Mouse (Mus musculus): ENCODE measurements around the gene Mapk9. TPM values are rescaled to one million over a fixed set of nuclear protein-coding genes. Genes with fewer than 3 reads are reported as not detected.
A peak's percentile ranks its signal among the peaks of the same experiment; 100 is the strongest.
"Not testable (repeated sequence)": the region's sequence is repeated elsewhere in the genome, so short reads cannot be mapped to it uniquely, and the experiment has no call there.

Mapk9 gene
- 27.4 and 32.4 TPM in 2 replicates for total RNA-seq (2015)
- 37.8 and 44.9 TPM in 2 replicates for total RNA-seq (2017)

DNA sequence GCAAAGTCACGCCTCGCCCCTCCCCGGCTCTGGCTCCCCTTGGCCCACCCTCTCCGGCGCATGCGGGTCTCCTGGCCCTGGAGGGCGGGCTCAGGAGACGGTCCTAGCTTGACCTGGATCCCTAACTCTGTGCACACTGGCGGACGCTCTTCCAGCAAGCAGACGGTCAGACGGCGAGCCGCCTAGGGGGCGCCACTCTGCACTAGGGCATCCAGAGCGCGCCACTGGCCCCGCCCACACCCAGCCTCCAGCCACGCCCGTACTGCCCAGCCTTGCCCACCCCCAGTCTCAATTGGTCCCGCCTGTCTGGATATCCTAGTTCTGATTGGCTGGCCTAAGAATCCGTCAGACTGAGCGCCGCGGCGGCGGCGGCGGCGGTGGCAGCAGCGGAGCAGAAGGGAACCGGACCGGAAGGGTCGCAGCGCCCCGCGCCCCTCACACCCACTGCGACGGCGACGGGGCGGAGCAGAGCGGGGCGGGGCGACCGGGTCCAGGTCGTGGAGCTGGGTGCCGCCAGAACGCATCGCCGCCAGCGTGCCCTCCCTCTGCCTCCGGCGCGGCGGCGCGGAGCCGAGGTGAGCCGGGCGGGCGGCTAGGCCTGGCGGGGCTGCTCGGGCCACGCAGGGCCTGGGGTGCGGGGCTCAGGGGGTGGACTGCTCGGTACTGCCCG is at the start of gene Mapk9:
TSS of gene Mapk9 (plus strand) at position 351 of the 670 bp plus-strand sequence.
- peak; percentile 91 for ATAC-seq (ENCODE audit: poor library complexity, severe bottlenecking)

DNA sequence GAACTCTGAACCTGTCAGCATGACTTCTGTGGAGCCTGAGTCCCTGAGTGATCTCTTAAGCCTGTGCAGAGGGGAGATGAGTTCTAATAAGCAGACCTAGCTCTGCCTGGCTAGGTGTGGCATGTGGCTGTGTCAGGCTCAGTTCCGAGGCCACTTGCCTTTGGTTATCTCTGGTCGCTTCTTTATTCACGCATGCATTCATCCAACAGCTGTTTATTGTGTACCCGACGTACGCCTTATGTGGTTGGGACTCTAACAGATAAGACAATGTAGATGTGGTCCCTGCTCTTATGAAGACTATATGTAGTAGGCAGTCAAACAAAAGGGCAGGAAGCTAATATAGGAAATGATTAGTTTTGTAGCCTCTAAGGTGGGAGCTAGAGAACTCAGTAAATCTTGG is 47.6 kb upstream of the Mapk9 start:
- ATAC-seq (ENCODE audit: poor library complexity, severe bottlenecking), result no peak

DNA sequence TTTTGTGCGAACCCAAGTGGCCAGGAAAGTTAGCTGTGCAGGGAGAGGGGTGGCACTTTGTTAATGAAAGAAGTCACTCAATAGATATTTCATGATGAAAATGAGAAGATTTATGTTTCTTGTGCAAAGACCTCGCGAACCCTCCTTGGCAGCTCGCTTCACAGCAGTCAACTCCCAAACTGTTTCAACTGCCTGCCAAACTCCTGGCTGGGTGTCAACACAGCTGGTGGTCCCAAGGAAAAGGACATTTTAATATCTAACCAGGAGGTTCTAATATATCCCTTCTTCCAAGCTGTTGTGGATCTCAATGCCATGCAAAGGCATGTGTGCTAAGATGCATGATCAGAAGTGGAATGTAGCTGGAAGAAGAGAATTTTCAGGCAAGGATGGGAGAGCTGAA is 45.0 kb upstream of the Mapk9 start:
- ATAC-seq (ENCODE audit: poor library complexity, severe bottlenecking), result no peak

DNA sequence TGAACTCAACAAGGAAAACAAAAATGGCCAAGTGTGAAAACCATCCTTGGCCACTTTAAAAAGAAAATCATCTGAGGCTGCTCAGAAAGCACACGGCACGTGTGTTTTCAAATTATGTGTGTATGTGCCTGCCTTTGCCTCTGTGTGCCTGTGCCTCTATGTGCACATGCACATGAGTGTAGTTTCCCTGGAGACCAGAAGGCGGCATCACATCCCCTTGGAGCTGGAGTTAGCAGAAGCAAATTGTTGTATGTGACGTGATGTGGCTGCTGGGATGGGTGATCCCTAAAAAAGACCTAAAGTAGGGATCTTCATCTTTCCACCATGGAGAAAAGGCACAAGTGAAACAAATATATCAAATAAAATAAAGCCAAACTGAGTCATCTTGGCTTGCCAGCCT is 42.8 kb upstream of the Mapk9 start:
- ATAC-seq (ENCODE audit: poor library complexity, severe bottlenecking), result no peak

DNA sequence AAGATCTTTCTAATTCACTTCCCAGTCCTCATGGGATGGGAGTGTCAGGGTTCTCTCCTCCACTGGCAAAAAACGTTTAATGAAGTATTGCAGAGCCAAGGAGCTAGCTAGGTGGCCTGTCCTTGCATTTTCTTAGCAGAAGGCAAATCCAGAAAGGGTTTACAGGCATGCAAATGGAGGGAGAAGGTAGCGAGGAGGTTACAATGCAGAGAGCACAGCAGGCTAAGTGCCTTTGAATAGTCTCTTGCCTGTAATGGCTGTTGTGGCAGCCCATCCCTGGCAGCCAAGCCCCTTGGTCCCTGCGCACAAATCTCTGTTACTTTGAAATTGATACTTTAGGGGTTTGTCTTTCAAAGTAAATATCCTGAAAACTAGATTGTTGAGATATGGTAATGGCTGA is 40.3 kb upstream of the Mapk9 start:
- ATAC-seq (ENCODE audit: poor library complexity, severe bottlenecking), result no peak

DNA sequence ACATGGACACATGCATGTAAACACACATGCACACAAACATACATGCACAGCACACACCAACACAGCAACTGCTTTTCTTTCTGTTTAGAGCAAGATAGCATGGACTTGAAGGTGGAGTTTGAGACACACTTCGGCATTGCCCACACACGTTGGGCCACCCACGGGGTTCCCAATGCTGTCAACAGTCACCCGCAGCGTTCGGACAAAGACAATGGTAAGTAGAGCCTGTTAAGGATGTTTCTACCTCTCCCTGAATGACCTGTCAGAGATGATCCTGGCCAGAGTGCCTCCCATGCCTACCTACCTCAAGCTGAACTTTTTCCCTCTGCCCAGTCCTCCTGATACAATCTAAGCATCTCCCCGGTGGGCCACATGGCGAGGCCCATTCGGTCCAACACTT is 37.6 kb upstream of the Mapk9 start:
- ATAC-seq (ENCODE audit: poor library complexity, severe bottlenecking), result no peak

DNA sequence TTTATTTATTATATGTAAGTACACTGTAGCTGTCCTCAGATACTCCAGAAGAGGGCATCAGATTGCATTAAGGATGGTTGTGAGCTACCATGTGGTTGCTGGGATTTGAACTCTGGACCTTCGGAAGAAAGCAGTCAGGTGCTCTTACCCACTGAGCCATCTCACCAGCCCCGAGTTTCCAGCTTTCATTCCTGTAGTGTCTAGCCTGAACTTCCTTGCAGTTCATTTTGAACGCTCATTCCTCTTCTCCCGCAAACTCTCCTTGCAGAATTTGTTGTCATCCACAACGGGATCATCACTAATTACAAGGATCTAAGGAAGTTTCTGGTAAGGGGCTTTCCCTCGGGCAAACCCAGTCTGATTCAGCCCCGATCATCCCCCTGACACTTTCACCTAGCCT is 35.9 kb upstream of the Mapk9 start:
- not testable (repeated sequence) for ATAC-seq (ENCODE audit: poor library complexity, severe bottlenecking)

DNA sequence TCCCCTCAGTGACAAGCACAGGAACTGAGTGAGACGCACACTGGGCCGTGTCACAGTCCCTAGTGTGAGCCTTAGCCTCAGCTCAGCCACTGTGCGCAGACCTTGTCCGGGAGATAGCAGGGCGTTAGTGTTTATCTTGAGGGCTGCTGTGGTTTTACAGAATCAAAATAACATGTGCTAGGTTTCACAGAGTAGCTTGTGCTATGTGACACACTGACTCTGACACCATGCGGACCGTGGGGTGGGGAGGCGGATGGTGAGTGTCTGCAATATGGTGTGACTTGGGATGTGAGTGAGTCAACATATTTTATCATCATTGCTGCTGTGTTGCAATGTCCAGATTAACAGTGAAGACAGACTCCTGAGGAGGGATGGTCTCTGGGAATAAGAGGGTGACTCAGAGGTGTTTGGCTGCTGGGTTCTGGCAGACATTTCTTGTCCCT is 35.4 kb upstream of the Mapk9 start:
- ATAC-seq (ENCODE audit: poor library complexity, severe bottlenecking), result peak; percentile 82

DNA sequence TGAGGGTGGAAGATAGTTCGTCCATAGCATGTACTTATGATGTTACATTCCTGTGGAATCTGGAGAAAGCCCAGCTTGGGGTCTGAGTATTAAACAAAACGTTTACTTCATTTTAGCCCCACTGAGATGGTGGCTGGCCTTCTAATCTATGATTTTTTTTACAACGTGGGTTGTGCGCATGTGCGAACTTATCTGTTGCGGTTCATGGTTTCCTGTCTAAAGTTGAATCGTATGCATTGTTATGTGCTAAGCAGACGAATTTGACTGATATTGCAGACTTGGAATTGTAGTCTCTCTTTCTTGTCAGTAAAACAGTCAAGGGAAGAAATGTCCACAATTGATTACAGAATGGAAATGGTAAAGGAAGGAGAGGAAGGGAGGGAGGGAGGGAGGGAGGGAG is 34.7 kb upstream of the Mapk9 start:
- no peak for ATAC-seq (ENCODE audit: poor library complexity, severe bottlenecking)

DNA sequence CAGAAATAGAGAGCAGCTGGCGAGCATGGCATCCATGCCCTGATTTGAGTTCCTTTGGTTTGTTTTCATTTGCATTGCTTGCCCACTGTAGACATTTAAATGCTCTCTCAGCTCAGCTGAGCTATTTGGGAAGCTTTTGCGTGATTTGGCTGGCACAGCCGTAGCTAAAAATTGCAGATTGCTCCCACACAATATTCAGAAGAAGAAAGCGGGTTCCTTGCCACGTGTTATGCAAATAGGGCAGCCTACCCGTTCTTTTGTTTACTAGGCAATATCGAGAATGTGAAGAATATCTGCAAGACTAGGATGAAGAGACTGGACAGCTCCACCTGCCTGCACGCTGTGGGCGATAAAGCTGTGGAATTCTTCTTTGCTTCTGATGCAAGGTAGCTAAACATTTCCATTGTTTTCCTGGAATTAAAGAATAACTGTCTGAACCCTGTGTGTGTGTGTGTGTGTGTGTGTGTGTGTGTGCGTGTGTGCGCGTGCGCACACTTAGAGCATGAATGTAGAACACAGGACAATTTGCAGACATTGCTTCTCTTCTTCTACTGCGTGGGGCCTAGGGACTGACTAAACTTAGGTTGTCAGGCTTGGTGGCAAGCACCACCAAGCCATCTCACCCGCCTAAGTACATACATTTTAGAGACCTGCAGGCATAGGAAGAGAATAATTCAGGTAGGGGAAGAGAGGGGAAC is 27.5 kb upstream of the Mapk9 start:
- ATAC-seq (ENCODE audit: poor library complexity, severe bottlenecking), result no peak

DNA sequence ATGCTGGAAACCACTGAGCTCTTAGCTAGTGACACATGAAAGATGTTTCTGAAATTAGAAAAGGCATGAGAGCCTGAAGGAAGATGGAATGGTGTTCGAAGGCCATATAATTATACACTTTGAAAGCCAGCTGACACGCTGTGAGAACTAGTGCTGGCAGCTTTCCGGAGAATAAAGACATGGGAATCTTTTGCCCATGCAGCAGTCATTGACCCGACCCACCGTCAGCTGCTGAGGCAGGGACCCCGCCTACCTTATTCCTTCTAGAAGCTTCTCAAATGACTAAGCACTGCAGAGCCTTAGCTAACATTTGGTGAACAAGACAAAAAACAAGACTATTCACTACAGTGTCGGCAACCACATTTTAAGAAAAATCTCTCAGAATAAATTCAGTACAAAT is 26.9 kb upstream of the Mapk9 start:
- ATAC-seq (ENCODE audit: poor library complexity, severe bottlenecking), result no peak

DNA sequence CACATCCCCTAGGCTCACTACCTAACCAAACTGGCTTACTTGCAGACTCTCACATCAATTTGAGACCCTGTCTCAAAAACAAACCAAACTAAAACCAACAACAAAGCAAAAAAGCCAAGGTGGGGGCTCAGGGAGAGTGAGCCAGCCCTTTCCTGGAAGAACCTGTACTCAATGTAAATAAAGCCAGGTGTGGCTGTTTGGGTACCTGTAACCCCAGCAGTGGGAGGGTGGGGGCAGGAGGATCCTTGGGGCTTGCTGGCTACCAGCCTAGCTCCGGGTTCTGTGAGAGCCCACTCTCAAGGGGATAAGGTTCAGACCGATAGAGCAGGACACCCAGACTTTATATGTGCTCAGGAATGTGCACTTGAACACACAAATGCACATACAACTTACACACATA is 25.6 kb upstream of the Mapk9 start:
- ATAC-seq (ENCODE audit: poor library complexity, severe bottlenecking), result no peak

DNA sequence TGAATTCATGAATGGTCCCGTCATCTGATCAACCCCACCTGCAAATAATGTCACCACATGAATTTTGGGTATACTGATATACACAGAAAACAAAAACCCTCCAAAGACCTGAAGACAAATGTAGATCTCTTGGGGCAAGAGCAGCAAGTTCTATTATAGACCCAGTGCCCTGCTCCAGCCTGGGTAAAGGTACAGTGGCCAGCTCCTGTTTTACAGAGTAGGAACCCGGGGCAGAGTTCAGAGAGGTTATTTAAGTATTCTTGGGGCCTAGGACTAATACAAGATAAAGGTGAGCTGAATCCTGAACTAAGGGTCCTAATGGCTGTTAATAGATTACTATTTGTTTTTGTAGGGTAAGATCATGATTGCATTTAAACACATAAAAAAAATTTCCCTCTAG is 25.0 kb upstream of the Mapk9 start:
- no peak for ATAC-seq (ENCODE audit: poor library complexity, severe bottlenecking)

DNA sequence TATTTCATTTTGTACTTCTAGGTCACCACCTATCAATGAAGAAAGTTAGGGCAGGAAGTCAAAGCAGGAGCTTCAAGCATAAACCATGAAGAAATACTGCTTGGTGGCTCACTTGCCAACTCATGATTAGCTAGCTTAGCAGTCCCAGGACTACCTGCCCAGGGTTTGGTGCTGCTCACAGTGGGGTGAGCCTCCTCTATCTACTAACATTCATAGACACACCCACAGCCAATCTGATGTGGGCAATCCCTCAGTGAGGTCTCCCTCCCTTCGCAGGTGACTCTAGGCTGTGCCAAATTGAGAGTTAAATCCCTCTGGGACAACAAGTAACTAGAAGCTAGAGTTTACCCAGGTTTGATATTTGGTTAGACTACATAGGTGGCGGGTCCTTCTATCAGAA is 24.2 kb upstream of the Mapk9 start:
- ATAC-seq (ENCODE audit: poor library complexity, severe bottlenecking), result no peak

DNA sequence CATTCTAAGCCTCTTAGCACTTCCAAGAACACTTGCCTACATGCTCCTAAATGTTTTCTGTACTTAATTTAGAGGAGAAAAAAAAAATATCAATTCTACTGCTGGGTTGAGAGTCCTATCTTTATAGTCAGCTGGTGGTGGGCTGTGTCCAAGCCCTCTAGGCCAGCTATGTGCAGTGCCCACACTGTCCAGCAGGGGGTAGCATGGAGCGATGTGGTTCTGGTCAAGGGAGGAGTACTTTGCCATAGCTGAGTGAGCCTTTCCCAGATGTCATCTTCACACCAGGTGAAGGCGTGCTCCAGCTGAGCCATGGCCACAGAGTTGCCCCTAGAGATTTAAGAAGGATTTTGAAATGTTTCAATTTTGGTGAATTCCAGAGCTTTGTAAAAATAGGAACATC is 21.7 kb upstream of the Mapk9 start:
- peak; percentile 91 for ATAC-seq (ENCODE audit: poor library complexity, severe bottlenecking)

DNA sequence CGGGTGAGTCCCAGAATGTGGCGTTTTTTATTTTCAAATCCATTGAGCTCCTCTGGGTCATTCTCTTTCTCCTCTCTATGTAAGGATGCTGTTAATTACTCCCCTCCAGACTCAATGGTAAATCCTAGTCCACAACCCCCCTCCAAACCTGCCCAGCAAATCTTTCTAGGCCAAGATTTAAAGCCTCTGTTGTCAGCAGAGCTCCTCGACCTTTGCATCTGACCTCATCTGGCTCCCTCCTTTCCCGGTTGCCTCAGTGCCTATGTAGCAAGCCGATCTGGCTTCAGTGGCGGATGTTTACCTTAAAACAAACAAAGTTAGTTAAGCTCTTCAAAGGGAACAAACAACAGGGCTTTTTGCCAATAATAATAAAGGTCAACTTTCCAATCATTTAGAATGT is 19.3 kb upstream of the Mapk9 start:
- ATAC-seq (ENCODE audit: poor library complexity, severe bottlenecking), result no peak

DNA sequence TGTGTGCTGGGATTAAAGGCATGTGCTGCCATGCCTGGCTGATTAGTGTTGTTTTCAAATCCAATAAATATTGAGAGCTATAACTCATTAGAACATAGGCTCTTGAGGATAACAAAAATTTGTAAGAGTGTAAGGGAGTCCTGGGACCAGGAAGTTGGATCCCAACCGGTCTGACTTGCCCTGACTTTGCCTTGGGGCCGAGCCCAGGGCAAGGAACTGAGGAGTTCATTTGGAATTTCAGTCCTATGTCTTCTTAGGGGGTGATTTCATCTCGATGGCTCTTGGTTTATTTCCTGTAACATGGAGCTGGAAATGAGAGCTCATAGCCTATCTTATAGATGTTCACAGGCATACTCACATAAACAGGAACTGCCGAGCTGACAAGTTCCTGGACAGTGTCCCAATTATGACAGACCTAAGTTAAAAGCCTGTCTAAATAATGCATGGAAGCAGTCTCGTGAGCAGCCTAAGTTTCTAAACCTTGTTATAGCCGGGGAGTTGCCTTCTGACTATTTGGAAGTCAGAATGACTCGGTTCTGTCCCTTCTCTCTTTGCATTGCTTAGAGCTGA is 17.3 kb upstream of the Mapk9 start:
- ATAC-seq (ENCODE audit: poor library complexity, severe bottlenecking), result no peak

DNA sequence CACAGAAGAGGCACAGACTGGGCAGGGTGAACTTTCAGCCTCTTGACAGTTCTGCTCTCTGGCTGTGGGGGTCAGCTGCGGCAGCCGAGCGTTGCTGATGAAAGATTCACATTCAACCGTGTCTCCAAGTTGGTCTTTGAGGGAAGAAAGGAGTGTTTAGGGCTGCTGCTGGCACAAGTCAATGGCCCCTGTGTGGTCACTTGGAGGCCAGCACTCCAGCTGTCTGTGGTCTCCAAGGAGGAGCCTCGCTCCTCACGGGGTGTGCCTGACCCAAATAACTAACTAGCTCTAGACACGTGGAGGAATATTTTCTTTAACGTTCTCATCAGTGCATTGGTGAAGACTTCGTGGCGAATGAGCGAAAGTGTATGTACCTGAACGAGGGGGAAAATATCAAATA is 14.6 kb upstream of the Mapk9 start:
- ATAC-seq (ENCODE audit: poor library complexity, severe bottlenecking), result no peak

DNA sequence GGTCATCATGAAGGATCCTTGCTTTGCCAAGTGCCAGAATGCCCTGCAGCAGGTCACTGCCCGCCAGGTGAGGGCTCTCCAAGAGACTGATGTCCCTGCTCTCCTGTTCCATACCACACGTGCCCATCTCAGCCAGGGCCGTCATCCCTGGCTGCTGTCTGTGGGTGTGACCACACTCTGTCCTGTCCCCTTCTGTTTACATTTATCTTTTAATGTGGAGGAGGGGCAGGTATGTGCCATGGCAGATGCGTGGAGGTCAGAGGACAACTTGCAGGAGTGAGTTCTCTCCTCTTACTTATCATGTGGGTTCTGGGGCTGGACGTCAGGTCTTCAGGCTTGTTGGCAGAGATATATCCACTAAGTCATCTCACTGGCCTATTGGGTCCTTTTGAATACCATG is 13.6 kb upstream of the Mapk9 start:
- ATAC-seq (ENCODE audit: poor library complexity, severe bottlenecking), result no peak

DNA sequence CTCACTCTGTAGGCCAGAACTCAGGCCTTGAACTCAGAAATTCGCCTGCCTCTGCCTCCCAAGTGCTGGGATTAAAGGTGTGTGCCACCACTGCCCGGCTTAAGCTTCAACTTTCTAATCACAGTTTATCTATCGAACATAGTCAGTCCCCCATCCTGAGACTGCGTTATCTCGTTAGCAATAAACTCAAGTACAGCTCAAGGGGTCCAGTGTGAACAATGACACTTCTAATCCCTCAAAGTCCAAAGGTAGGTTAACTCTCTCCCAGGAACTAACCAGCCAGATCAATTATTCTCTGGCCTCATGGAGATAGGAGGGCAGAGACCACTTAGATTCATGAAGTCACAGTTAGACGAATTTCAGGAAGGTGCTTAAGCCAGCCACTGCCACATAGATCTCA is 12.3 kb upstream of the Mapk9 start:
- no peak for ATAC-seq (ENCODE audit: poor library complexity, severe bottlenecking)

DNA sequence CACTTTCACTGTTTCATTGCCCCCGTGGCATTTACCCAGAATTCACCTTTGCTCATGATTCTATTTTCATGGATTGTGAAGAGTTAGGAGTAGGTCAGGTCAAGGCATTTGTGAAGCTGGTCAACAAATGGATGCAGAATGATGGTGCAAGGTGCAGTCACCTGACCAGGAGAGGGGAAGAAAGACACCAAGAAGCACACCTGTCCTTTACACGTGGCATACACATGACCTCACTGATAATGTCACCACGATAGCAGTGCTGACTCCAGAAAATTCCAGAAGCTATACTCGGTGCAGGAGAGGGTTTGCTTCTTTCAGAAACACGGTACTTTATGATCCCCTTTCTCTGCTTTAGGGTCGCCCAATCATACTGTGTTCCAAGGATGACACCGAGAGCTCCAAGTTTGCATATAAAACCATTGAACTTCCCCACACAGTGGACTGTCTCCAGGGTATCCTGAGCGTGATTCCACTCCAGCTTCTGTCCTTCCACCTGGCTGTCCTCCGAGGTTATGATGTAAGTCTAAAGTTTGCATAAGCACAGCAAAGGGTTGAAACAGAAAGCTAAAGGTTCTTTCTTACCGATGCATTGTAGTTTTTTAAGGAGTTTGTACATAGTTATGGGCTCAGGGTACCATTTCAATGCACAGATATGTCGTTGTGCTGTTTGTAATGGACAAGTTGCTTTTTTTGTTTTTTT is 11.1 kb upstream of the Mapk9 start:
- no peak for ATAC-seq (ENCODE audit: poor library complexity, severe bottlenecking)
